Mouse (Mus musculus): Measurements from ENCODE around the gene Atg4d. TPM values are rescaled to one million over a fixed set of nuclear protein-coding genes. Genes with fewer than 3 reads are reported as not detected.

Atg4d gene
- 10 to 100 TPM; 45.6 to 49.8 TPM for total RNA-seq (2023)

DNA sequence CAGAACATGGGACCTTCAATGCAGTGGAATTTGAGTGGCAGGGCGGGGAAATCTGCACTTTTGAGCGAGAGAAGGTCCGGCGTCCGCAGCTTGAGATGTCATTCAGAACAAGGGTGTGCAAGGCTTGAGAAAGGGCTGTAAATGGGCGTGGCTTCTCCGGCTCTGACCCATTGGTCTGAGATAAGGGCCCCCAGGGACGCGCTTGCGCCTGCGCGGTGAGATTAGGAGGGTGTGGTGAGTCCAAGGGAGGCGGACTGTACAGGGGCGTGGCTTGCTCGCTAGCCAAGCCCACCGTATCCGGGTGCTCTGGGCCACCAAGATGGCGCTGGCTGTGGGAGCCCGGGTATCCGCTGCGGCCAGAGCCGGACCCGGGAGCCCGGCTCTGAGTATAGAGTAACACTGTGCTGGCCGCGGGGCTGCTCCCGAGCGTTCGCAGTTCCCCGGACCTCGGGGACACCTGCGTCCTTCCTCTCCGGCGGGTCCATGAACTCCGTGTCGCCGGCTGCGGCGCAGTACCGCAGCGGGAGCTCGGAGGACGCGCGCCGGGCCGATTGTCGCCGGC lies at the start of gene Atg4d:
Gene Atg4d, plus strand, starts transcription at position 294 of the 562 bp plus-strand sequence.

DNA sequence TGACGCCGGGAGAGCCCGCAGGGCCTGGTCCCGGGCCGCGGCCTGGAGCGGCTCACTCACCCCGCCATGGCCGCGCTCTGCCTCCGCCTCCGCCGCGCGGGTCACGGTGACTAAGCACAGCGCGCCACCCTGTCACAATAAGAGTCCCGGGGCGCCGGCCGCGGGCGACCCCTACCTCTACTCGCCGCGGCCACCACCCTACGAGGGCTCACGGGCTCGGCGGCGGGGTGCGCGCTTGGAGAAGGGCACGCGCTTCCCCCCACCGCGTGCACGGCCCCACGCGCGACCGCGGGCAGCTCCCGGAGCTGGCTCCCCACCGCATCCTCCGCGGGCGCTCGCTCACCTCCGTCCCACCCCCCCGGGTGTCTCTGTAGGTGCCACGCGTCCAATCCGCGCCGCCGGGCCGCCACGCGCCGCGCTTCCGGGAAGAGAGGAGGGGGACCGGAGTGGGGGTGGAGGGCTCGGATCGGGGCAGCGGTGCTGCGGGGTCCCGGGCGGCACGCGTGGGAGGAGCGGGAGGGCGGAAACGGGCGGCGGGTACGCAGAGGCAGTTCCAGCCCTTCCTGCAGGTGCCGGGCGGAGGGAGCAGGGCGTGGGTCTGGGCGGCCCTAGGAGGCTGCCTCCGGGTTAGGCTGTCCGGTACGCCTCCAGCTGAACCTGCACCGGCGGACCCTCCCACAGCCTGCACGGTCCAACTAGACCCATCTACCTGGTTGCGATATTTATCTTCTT lies 26.2 kb upstream of the Atg4d start, which contains the start of gene Keap1:
Gene Keap1, minus strand, starts transcription at position 629 of the 732 bp plus-strand sequence.

DNA sequence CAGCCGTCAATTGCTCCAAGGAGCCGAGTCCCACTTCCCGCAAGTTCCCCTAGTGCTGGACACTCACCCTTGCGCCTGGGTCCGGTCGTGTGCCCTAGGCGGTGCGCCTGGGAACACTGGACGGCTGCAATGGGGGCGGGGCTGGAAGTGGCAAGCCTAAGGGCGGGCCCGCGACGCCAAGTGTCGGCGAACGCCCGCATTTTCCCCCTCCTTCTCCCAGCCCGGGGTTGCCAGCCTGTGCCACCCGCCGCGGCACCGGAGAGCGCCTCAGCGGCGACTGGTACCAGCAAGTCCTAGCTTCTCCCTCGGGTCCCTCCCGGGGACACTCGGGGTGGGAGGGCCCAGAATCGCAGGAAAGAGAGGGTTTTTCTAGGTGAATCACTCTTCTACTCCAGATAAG lies 16.8 kb upstream of the Atg4d start, which contains the start of gene S1pr5:
Gene S1pr5, minus strand, starts transcription at position 118 of the 400 bp plus-strand sequence.

DNA sequence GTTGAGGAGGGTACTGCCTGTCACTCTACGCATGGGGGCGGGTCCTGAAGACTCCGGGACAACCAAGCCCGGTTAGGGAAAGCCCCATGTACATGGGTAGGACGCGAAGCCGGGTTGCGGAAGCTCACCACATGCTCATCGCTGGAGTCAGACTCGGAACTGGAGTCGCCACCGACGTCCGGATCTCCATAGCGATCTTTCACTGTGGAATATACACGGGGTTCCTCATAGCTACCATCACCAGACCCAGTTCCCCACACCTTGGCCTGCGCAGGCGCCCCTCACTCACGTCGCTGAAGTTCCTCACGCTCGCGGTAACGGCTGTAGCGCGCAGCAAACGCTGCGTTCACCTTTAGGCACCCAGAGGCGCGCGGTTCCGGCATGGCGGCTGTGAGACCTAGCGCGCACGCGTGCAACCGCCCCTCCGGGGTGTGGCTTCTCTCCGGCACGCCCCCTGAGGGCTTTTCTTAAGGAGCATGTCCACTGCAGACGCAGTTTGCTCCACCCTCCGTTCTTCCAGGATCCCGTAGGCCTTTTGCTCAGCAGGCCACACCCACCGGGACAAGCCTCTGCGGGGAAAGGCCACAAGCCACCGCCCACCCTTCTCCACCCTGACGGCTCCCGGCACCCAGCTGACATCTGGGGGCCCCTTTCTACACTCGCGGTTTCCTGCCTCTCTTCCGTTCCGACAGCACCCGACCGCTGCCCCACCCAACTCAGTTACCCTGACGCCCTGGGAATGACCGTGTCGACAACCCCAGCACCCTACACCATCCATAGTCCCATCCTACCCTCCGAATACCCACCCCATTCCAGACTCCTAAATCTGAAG lies 22.7 kb downstream of the Atg4d start, which contains the start of gene Kri1:
Gene Kri1, minus strand, starts transcription at position 399 of the 832 bp plus-strand sequence.

DNA sequence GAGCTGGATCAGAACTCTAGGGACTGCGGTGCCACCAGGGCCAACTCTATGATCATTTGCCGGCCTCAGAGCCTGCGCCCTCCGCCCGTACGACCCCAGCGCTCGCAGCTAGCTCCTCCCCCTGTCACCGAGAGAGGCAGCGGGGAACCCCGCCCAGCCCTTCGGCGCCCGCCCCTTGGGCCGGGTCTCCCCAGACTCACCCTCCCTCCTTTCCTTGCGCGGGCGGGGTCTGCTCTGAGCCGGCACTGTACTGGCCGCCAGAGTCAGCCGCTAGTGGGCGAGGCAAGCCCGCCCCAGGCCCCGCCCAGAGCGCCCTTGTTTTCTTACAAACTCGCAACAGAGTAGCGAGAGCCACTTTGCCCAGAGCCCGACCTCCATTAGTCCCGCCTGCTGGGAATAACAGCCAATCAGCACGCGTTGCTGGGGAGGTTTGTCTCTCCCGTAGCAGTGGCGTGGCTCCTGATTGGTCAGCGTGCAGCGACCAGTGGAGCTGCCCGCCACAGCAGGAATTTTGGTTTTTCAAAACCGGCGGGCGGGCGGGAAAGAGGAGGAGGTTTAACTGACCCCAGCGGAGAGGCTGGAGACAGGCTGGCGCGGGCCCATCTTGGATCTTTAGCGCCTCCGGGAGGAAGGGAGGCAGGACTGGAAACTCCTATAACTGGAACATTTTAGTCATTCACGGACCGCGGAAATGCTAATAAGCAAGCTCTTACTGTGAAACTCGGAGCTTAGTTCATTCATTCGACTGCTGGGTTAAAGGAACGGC lies 26.1 kb downstream of the Atg4d start, which contains the start of gene Cdkn2d:
Gene Cdkn2d, minus strand, starts transcription at position 386 of the 766 bp plus-strand sequence.

DNA sequence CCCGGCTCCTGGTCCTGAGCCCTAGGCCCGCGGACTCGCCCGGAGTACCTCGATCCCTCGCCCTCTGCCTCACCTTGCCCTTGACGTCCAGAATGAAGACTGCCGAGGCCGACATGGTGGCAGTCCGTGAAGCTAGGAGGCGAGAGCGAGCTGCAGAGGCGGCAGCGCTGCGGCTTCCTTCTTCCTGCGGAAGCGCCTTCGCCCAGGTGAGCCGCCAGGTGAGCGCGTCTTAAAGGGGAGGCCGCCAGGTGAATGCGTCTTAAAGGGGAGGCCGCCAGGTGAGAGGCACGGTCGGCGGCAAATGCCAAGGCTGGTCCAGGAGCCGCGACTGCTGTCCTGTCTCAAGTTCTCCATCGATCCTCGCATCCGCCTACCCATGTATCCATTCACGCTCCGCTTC lies 47.0 kb downstream of the Atg4d start, which contains the start of gene Ap1m2:
Gene Ap1m2, minus strand, starts transcription at position 204 of the 400 bp plus-strand sequence.

DNA sequence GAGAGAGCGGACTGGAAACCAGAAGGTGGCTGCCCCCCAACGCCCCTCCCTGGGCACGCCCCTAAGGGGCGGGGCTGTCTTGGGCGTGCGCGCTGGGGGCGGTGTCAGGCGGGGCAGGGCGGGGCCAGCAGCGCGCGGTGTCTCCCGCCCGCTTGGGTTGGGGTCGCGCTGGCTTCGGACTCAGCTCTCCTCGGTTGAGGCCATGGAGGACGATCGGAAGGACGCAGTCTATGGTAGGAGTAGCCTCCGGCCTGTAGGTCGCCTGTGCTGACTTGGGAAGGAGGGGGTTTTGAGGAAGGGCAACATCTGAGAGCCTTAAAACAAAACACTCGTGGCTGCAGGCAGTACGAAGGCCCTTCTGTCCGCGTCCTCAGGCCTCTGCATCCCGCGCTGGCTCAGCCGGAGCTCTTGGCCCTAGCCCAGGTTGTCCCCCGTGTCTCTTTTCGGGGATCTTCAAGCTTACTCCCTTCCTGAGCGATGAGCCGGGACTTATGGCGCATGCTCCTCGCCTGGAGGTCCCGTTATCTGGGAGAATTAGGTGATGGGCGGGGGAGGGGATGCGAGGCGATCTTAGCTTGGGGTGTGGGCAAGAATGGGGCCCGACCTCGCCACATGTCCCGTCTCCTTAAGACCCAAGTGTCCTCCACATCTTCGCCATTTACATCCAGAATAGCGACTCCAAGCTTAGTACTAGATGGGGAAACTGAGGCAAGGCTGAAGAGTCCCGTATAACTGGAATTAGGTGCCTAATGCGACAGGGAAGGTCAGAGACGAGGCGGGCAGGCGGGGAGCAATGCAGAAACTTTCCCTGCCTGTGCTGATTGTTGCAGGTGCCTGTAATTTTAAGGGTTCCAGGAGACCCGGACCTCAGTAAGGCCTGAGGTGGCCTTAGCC lies 55.8 kb downstream of the Atg4d start, which contains the start of gene Slc44a2:
Gene Slc44a2, plus strand, starts transcription at position 80 of the 894 bp plus-strand sequence.

Other genes starting within 250 kb of the Atg4d start
- 10 to 100 TPM; 16.2 to 16.3 TPM for gene Icam1, start 249.3 kb upstream of the Atg4d start, total RNA-seq (2023)
- gene Icam4, start 235.9 kb upstream of the Atg4d start, total RNA-seq (2023) = 1 to 10 TPM; 2.4 to 4.5 TPM
- not detected for gene Icam5, start 233.2 kb upstream of the Atg4d start, total RNA-seq (2023)
- not detected for gene Zglp1, start 198.2 kb upstream of the Atg4d start, total RNA-seq (2023)
- under 1 TPM; 0.22 to 0.29 TPM for gene Gm49373, start 192.2 kb upstream of the Atg4d start, total RNA-seq (2023)
- gene Fdx1l, start 191.7 kb upstream of the Atg4d start, total RNA-seq (2023) = 1 to 10 TPM; 6.5 to 6.9 TPM
- gene Gm38431, start 173.3 kb upstream of the Atg4d start, total RNA-seq (2023) = 1 to 10 TPM; 1.5 to 2.5 TPM
- 10 to 100 TPM; 49.1 to 62.5 TPM for gene Raver1, start 173.3 kb upstream of the Atg4d start, total RNA-seq (2023)
- 10 to 100 TPM; 40.0 to 51.1 TPM for gene Tyk2, start 134.1 kb upstream of the Atg4d start, total RNA-seq (2023)
- gene Cdc37, start 115.3 kb upstream of the Atg4d start, total RNA-seq (2023) = 10 to 100 TPM; 69.5 to 82.3 TPM
- gene Pde4a, start 99.6 kb upstream of the Atg4d start, total RNA-seq (2023) = 1 to 10 TPM; 5.0 to 7.1 TPM
- gene Keap1, start 25.9 kb upstream of the Atg4d start, total RNA-seq (2023) = 10 to 100 TPM; 27.2 to 28.5 TPM
- gene S1pr5, start 16.9 kb upstream of the Atg4d start, total RNA-seq (2023) = 1 to 10 TPM; 2.2 to 2.4 TPM
- gene Kri1, start 22.7 kb downstream of the Atg4d start, total RNA-seq (2023) = 10 to 100 TPM; 82.2 to 87.7 TPM
- gene Cdkn2d, start 26.1 kb downstream of the Atg4d start, total RNA-seq (2023) = 100 to 1,000 TPM; 121 to 129 TPM
- 1 to 10 TPM; 3.2 to 3.7 TPM for gene Ap1m2, start 47.0 kb downstream of the Atg4d start, total RNA-seq (2023)
- gene Slc44a2, start 55.4 kb downstream of the Atg4d start, total RNA-seq (2023) = 100 to 1,000 TPM; 130 to 143 TPM
- 10 to 100 TPM; 38.1 to 39.5 TPM for gene Ilf3, start 102.6 kb downstream of the Atg4d start, total RNA-seq (2023)
- gene Qtrt1, start 146.5 kb downstream of the Atg4d start, total RNA-seq (2023) = 10 to 100 TPM; 10.5 to 18.5 TPM
- gene Dnm2, start 159.6 kb downstream of the Atg4d start, total RNA-seq (2023) = 100 to 1,000 TPM; 251 to 254 TPM
- gene Tmed1, start 245.0 kb downstream of the Atg4d start, total RNA-seq (2023) = 1 to 10 TPM; 5.0 to 7.5 TPM

Data from neutrophil, adult 59 days (primary cell).